Mouse (Mus musculus): ENCODE measurements around the gene 9230112D13Rik. TPM values are rescaled to one million over a fixed set of nuclear protein-coding genes. Genes with fewer than 3 reads are reported as not detected.

9230112D13Rik gene
- total RNA-seq (2021), result not detected
- long read RNA-seq, experiment 1, result 0 reads
- long read RNA-seq, experiment 2, result 0 reads

DNA sequence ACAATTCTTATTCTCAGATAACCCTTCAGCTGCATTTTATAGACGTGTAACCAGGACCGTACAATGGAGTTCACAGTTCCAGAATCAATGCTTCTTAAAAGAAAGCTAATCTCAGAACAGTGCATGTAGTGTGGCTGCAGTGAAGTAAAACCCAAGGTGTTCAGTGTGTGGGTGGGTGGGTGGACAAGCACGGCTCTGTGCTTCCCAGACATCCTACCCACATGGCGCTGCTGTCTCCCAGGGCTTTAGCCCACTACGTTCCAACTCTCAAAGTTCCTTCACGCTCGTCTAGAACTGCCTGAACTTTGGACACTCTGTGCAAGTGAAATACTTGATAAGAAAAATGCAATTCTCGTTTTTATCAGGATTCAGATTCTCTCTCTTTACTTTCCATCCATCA, at the start of gene 9230112D13Rik:
Gene 9230112D13Rik (minus strand): TSS at position 101 of the 400 bp plus-strand sequence.
- Histone ChIP-seq H3K27ac (no peak within 1 kb of the TSS), H3K4me3 (no peak within 1 kb of the TSS)
- TF ChIP-seq CTCF (conservative IDR thresholded peaks at IDR 0.05), result no peak
- no peak for DNase-seq (ENCODE audit: low spot score in 2 of 2)

DNA sequence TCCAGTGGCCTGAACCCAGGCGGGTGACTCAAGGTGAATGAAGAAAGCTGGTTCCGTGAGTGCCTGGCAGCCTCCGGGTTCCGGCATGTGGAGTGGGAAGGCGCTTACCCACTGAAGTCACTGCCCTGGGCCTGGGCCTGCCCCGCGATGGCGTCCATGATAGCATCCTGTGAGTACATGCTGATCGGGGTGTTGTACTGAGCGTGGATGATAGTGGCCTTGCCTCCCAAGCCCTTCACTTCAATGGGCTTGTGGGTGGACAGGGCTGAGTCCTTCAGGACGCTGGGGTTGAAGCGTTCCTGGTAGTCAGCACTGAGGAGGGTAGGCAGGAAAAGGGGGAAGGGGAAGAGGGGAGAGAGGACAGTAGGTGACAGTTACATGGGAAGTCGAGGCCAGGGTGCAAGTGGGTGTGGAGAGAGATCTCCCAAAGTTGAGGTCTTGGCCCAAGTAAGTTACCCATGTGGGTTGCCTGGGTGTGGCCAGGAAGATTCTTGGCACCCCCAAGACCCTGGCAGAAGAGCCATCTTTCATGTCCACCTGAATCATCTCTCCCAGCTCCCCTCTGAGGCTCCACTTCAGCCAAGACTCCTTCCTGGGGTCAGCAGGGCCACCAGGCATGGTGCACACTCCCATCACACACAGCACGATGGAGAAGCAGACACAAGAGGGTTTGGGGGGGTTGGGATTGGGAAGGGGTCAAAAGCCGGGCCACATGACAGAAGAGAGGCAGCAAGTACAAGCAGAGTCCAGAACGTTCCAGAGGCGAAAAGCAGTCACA, 49.2 kb upstream of the 9230112D13Rik start:
- DNase-seq (ENCODE audit: low spot score in 2 of 2), result no peak
- no peak for TF ChIP-seq CTCF (conservative IDR thresholded peaks at IDR 0.05)

DNA sequence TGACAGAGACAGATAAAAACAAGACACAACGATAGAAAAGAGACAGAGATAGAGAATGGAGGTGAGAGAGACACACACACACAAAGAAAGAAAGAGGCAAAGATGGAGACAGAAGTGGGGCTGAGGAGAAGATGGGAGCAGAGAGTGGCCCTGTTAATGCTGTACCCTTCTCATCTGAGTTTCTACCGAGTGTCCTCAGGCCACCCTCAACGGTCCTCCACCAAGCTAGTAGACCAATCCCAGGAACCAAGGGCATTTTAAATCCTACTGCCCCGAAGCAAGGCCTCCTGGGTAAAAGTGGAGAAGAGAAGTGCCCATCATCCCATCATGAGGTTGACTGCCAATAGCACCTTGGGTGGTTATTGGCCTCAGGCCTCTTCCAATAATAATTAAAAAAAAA, 48.3 kb upstream of the 9230112D13Rik start:
- TF ChIP-seq CTCF (conservative IDR thresholded peaks at IDR 0.05), result no peak
- Histone ChIP-seq H3K27ac (no peak overlapping the region), H3K4me3 (no peak overlapping the region)
- DNase-seq (ENCODE audit: low spot score in 2 of 2), result no peak

More for the DNA sequence above, 49.2 kb upstream of the 9230112D13Rik start:
- Histone ChIP-seq H3K4me3 (no peak overlapping the region), H3K27ac (no peak overlapping the region)

DNA sequence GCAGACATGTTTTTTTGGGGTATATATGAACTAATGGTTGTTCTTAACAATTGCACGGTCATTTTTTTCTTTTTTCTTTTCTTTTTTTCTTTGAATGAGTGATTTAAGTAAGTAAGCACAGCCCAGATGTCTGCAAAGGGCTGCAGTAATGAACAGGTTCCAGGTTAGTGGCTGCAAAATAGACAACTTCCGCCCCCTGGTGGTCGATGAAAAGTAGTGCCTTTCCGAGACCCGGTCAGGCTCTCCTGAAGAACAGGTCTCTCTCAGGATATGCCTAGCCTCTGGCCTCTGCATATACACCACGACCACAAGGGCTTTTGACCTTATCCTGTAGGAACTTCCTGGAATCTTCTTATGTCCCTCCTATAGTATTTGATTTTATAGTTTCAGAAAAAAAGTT, 47.7 kb upstream of the 9230112D13Rik start:
- Histone ChIP-seq H3K4me3 (peak overlapping the region; percentile 46; the same call in 1 of the 2 replicates), H3K27ac (peak overlapping the region; percentile 61)
- DNase-seq (ENCODE audit: low spot score in 2 of 2), result peak; percentile 71 to 90
- TF ChIP-seq CTCF (conservative IDR thresholded peaks at IDR 0.05), result peak; percentile 93

DNA sequence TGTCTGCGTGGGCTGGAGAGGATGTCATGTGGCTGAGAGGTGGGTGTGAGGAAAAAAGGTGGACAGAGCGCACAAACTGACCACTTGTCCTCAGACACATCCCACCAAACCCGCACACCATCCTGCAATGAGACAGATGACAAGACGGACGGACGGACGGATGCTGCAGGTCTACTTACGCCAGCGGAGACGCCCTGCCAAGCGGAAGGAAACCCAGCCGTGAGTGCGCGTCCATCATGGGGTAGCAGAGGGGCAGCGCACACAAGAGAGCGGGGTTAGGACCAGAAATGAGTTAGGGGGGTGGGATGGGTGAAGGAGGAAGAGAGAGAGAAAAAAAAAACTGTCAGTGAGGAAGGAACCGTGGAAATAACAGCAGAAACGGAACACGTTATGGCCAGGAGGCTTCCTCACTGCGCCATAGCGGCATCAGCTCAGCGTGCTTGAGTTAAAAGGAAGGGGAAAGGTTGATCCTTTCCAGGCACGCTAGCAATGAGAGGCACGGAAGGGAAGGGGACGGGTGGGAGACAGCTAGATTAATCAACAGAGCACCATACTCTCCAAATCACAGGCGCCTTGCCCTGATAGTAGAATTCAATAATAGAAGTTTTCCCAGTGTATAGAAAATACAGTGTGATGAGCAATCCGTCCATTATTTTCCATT, 47.1 kb upstream of the 9230112D13Rik start:
- no peak for TF ChIP-seq CTCF (conservative IDR thresholded peaks at IDR 0.05)
- peak overlapping the region; percentile 46 for H3K4me3 ChIP-seq
- DNase-seq (ENCODE audit: low spot score in 2 of 2), result no peak
- H3K27ac ChIP-seq, result peak overlapping the region; percentile 61

DNA sequence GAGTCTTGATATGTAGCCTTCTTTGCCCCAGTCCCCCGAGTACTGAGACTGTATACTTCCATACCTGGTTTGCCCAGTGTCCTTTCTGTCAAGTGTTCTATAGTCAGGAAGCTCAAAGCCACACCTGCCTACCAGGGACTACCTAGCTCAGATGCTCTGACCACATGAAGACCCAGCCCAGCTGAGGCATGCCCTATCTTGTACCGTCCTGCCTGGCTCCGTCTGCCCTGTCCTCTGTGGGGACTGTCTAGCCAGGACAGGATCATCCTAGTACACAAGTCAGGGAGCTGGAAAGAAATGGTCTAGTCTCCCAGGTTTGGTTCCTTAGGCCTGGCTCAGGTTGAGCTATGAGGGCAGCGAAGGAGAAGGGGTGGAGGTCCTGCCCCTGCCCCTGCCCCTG, 46.0 kb upstream of the 9230112D13Rik start:
- H3K27ac ChIP-seq, result no peak overlapping the region
- TF ChIP-seq CTCF (conservative IDR thresholded peaks at IDR 0.05), result no peak
- no peak for DNase-seq (ENCODE audit: low spot score in 2 of 2)
- H3K4me3 ChIP-seq, result no peak overlapping the region

DNA sequence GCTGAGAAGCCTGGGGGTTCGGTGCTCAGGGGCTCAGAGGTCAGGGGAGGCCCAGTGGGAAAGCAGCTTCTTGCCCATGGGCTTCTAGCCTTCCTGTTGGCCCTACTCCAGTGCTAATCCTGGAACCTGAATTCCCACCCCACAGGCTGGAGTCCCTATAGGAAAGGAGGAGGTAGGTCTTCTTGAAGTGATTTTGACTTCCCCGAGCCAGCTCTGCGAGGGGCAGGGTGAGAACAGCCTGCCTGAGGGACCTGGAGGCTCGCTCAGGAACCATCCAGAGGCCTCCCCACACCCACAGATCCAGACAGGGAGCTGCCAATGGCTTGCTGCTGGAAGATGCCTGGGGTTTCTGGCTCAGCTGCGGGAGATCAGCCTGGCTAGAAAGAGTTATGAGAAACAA, 45.1 kb upstream of the 9230112D13Rik start:
- no peak overlapping the region for H3K4me3 ChIP-seq
- TF ChIP-seq CTCF (conservative IDR thresholded peaks at IDR 0.05), result no peak
- DNase-seq (ENCODE audit: low spot score in 2 of 2), result no peak
- no peak overlapping the region for H3K27ac ChIP-seq

DNA sequence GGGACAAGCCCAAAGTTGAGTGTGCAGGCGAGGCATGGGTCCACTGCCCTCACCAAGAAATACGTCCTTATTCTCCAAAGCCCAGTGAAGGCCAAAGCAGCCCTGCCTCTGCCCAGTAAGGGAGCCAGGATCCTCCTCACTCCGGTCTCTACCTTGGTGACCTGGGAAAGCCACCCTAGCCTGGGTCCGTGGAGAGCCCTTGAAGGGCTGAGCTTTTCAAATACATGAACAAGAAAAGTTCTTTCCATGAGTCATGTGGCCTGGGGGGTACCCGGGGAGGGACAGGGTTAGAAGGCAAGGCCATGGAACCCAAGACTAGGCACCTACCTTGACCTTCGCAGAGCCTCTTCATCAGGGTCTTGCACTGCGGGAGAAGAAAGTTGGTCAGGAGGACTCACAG, 43.9 kb upstream of the 9230112D13Rik start:
- H3K4me3 ChIP-seq, result no peak overlapping the region
- DNase-seq (ENCODE audit: low spot score in 2 of 2), result no peak
- H3K27ac ChIP-seq, result no peak overlapping the region
- no peak for TF ChIP-seq CTCF (conservative IDR thresholded peaks at IDR 0.05)

DNA sequence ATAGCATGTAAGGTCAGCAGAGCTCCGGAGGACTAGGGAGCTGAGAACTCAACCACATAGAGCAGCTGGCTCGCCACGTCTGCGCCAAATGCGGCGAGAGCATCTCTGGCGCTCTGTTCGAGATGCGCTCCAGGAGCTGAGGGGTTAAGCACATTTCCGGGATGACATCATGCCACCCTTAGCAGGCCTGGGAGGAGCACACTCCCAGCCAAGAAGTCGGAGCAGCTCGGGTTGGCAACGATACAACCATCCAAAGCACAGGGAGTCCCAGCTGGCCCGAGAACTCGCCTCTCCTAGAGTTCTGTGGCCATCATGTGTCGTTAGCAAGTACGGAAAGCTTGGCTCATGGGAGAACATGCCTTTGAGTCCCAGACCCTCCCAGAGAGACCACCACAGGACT, 43.1 kb upstream of the 9230112D13Rik start:
- DNase-seq (ENCODE audit: low spot score in 2 of 2), result no peak
- no peak overlapping the region for H3K4me3 ChIP-seq
- TF ChIP-seq CTCF (conservative IDR thresholded peaks at IDR 0.05), result no peak
- no peak overlapping the region for H3K27ac ChIP-seq

DNA sequence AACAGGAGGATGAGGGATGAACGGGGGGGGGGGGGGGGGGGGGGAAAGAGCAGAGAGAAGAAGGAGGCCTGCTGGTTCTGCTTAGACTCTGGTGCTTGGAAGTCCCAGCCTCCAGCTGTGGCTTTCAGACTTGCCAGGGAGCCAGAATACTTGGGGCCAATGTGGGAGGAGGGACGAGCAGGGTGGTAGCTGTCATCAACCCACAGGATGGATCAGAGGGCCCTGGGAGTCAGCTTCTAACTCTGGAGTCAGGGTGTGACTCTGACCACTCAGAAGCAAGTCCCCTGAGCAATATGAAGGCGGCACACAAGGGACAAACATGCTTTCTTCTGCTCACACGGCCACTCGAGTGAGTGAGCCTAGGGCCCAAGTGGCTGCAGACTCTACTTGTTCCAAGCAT, 42.0 kb upstream of the 9230112D13Rik start:
- Histone ChIP-seq H3K27ac (no peak overlapping the region), H3K4me3 (no peak overlapping the region)
- no peak for TF ChIP-seq CTCF (conservative IDR thresholded peaks at IDR 0.05)
- DNase-seq (ENCODE audit: low spot score in 2 of 2), result no peak

DNA sequence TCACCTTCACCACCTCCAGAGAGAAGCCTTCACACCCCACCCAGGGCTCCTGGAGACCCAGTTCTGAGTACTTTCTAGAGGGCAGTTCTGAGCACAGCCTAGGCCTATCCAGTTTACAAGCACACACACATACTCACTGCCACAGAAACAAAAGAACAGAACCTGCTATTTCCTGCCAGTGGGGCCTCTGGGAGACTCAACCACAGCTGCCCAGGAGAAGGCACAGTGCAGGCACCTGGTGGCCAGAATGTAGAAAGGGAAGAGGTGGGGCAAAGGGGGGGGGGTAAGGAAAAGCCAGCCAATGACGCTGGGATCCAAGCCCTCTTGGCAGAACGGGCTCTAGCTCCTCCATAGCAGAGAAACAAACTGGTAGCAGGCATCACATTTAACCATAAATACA, 39.8 kb upstream of the 9230112D13Rik start:
- no peak for TF ChIP-seq CTCF (conservative IDR thresholded peaks at IDR 0.05)
- H3K4me3 ChIP-seq, result no peak overlapping the region
- no peak overlapping the region for H3K27ac ChIP-seq
- DNase-seq (ENCODE audit: low spot score in 2 of 2), result no peak

DNA sequence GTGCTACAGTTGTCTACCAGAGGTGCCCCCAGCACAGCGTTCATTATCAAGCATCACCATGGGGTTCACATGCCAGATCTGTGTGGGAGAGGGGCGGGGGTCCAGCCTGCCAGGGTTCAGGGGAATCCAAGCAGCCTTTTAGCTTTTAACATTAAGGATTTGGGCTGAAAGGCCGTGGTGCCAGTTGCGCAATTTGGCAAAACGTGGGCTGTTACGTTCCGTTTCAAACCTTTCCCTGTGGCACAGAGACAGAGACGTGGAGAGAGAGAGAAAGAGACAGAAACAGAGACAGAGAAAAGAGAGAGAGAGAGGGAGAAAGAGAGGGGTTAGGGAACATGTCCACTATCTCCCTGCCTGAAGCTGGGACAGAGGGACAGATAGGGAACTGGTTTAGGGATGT, 39.0 kb upstream of the 9230112D13Rik start:
- TF ChIP-seq CTCF (conservative IDR thresholded peaks at IDR 0.05), result no peak

DNA sequence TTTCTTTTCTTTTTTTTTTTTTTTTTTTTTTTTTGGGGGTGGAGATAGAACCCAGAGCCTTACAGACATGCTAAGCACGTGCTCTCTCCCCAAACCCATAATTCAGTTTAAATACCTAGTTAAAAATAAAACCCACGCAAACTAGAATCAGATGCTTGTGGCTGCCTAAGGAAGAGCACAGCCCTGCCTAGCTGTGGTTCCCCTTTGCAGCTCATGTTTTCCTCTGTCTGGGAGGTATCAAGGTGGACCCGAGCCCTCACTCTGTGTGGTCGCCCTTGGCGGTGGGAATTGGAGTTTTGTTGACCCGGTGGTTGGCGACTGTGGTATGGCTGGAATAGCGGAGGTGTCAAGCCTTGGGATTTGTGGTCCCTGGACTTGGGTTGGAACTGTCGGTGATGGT, 36.3 kb upstream of the 9230112D13Rik start:
- TF ChIP-seq CTCF (conservative IDR thresholded peaks at IDR 0.05), result no peak
- Histone ChIP-seq H3K4me3 (no peak overlapping the region), H3K27ac (no peak overlapping the region)
- no peak for DNase-seq (ENCODE audit: low spot score in 2 of 2)

More for the DNA sequence above, 39.0 kb upstream of the 9230112D13Rik start:
- DNase-seq (ENCODE audit: low spot score in 2 of 2), result no peak
- Histone ChIP-seq H3K27ac (no peak overlapping the region), H3K4me3 (no peak overlapping the region)

DNA sequence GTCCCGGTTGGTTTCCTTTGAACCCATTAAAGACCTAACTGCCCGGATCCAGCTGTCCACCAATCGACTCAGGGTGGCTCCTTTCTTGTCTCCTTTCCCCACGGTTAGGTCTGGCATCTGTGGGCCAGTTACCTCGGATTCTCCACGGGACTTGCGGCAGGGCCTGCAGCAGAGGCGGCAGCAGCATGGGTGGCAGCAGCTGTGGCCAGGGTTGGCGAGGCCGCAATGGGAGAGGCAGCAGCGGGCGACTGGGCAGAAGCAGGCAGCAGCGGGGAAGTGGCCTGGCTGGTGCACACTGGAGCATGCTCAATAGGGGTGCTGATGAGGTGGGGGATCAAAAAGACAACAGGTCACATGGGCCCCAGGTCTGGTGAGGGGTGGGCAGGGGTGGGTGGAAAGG, 32.6 kb upstream of the 9230112D13Rik start:
- H3K4me3 ChIP-seq, result no peak overlapping the region
- H3K27ac ChIP-seq, result no peak overlapping the region
- TF ChIP-seq CTCF (conservative IDR thresholded peaks at IDR 0.05), result no peak
- DNase-seq (ENCODE audit: low spot score in 2 of 2), result no peak
